Comparison of ENCODE assay signal across 14 mouse cellular contexts in the genomic region with DNA sequence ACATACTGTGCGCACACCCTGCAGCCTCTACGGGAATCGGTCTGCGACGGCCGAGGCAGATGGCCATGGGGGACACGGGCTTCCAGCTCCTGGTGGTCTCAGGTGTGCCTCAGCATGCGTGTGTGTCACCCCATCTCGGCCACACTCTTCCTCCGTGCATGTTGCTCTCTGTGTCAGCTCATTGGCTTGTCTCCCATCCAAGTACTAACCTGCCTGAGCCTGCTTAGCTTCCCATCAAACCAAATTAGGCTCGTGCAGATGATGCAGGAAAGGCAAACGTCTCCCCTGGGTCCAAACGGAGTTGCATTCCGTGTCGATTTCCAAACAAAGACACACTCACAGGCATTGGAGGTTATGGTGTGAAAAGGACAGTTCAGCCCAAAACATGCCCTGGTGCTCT.
DNase-seq lines count a peak whose midpoint lies in the region; ATAC-seq and TF ChIP-seq lines count a peak whose summit lies in the region.
"Had no signal": no experiment of that assay in that cellular context is flagged by ENCODE, and none has a peak within 500 bp of the region (broad histone marks: within the 10 kb centered on the region; RNA-seq: fewer than 3 reads in every experiment).

No protein-coding gene starts in this region.

- no peak overlapping the region for H3K9ac ChIP-seq in embryonic facial prominence, embryonic 11.5 days (replicated peaks; ENCODE audit: low read length)
- no peak overlapping the region for H3K9ac ChIP-seq in forebrain, postnatal 0 days
- no peak overlapping the region for H3K9ac ChIP-seq in neural tube, embryonic 12.5 days
- H3K9ac ChIP-seq: limb, embryonic 15.5 days had no signal

- H3K27me3 ChIP-seq in embryonic facial prominence, embryonic 11.5 days (ENCODE audit: control insufficient read depth, insufficient read depth, low read length): no peaks in the 10 kb centered on the region
- no peaks in the 10 kb centered on the region for H3K27me3 ChIP-seq in forebrain, postnatal 0 days (ENCODE audit: insufficient read depth, low read length)
- no peaks in the 10 kb centered on the region for H3K27me3 ChIP-seq in neural tube, embryonic 12.5 days (replicated peaks)
- H3K27me3 ChIP-seq: limb, embryonic 15.5 days; Patski had no signal

- H3K27ac ChIP-seq in embryonic facial prominence, embryonic 11.5 days (replicated peaks; ENCODE audit: low read depth, low read length): no peak overlapping the region
- no peak overlapping the region for H3K27ac ChIP-seq in forebrain, postnatal 0 days (ENCODE audit: low read depth, low read length)
- no peak overlapping the region for H3K27ac ChIP-seq in neural tube, embryonic 12.5 days
- H3K27ac ChIP-seq: limb, embryonic 15.5 days had no signal

- H3K9me3 ChIP-seq in embryonic facial prominence, embryonic 11.5 days (replicated peaks; ENCODE audit: control insufficient read depth, low read length): no peaks in the 10 kb centered on the region
- H3K9me3 ChIP-seq in forebrain, postnatal 0 days (ENCODE audit: low read length): no peaks in the 10 kb centered on the region
- H3K9me3 ChIP-seq in neural tube, embryonic 12.5 days: no peaks in the 10 kb centered on the region
- H3K9me3 ChIP-seq: limb, embryonic 15.5 days had no signal

- no peak for DNase-seq in embryonic facial prominence, embryonic 11.5 days (ENCODE audit: low spot score)
- DNase-seq in forebrain, postnatal 0 days: peak; percentile 52
- DNase-seq in mesoderm, embryonic 11.5 days (ENCODE audit: low read depth, low spot score): peak; percentile 49
- DNase-seq in cerebellum, adult 8-10 months: no peak
- DNase-seq in gastrocnemius, postnatal 25 days: no peak
- no peak for DNase-seq in T-cell, adult 2 months (ENCODE audit: low spot score)
- DNase-seq: cerebellum, postnatal 36 days; gastrocnemius, postnatal 14 days; kidney, postnatal 25 days; lung, adult 2 months; spleen, adult 18-20 months had no signal

- peak; percentile 1; the same call in 1 of the 2 replicates for TF ChIP-seq CTCF in forebrain, postnatal 0 days (IDR thresholded peaks at IDR 0.05; ENCODE audit: low read depth)

- no peak overlapping the region for H3K4me2 ChIP-seq in embryonic facial prominence, embryonic 11.5 days (ENCODE audit: low read depth, low read length)
- no peak overlapping the region for H3K4me2 ChIP-seq in forebrain, postnatal 0 days (ENCODE audit: low read depth)
- 0 out of 2 replicates have a peak overlapping the region, but pooled peaks have one; percentile 16 for H3K4me2 ChIP-seq in neural tube, embryonic 12.5 days (replicated peaks)
- H3K4me2 ChIP-seq: limb, embryonic 15.5 days had no signal

- H3K4me1 ChIP-seq in embryonic facial prominence, embryonic 11.5 days (ENCODE audit: control insufficient read depth, insufficient read depth, low read length): no peaks in the 10 kb centered on the region
- 0 out of 2 replicates have a peak, but pooled peaks cover 5% of the 10 kb centered on the region for H3K4me1 ChIP-seq in forebrain, postnatal 0 days (ENCODE audit: insufficient read depth)
- H3K4me1 ChIP-seq in neural tube, embryonic 12.5 days: peaks cover 18% of the 10 kb centered on the region
- H3K4me1 ChIP-seq: limb, embryonic 15.5 days had no signal

- WGBS in embryonic facial prominence, embryonic 11.5 days: 68% methylated on average over 15 of the region's 15 CpGs
- WGBS in forebrain, postnatal 0 days: 66% methylated on average over 15 of the region's 15 CpGs
- 61% methylated on average over 15 of the region's 15 CpGs for WGBS in neural tube, embryonic 12.5 days

- no peak overlapping the region for H3K4me3 ChIP-seq in embryonic facial prominence, embryonic 11.5 days (ENCODE audit: low read depth, low read length)
- no peak overlapping the region for H3K4me3 ChIP-seq in forebrain, postnatal 0 days (ENCODE audit: low read depth, low read length)
- no peak overlapping the region for H3K4me3 ChIP-seq in neural tube, embryonic 12.5 days
- H3K4me3 ChIP-seq: limb, embryonic 15.5 days had no signal

- 0 out of 2 replicates have a peak, but pooled peaks have one; percentile 21 for ATAC-seq in embryonic facial prominence, embryonic 11.5 days (replicated peaks; ENCODE audit: insufficient number of reproducible peaks, low FRiP score, low TSS enrichment, low read depth)
- ATAC-seq in forebrain, postnatal 0 days: peak; percentile 40; the same call in 1 of the 2 replicates
- peak; percentile 54; the same call in 1 of the 2 replicates for ATAC-seq in neural tube, embryonic 12.5 days (ENCODE audit: low FRiP score, low read depth)
- ATAC-seq: Patski had no signal

- H3K36me3 ChIP-seq in embryonic facial prominence, embryonic 11.5 days (replicated peaks; ENCODE audit: control insufficient read depth, insufficient read depth, low read depth, low read length): no peaks in the 10 kb centered on the region
- no peaks in the 10 kb centered on the region for H3K36me3 ChIP-seq in forebrain, postnatal 0 days (ENCODE audit: insufficient read depth)
- H3K36me3 ChIP-seq in neural tube, embryonic 12.5 days: no peaks in the 10 kb centered on the region
- H3K36me3 ChIP-seq: limb, embryonic 15.5 days had no signal

Comparison
In these comparisons a context has a peak if more than half of its experiments do, and no peak if none do; other contexts are left out.
1. DNase-seq: peak in forebrain, postnatal 0 days (single experiment) and mesoderm, embryonic 11.5 days (single experiment); none in embryonic facial prominence, embryonic 11.5 days (single experiment), cerebellum, adult 8-10 months (single experiment), gastrocnemius, postnatal 25 days (single experiment) and T-cell, adult 2 months (single experiment).
2. Peak in every context shown above with its lines, with median percentiles within 50 percentile points of each other: ATAC-seq.